In genomic region chr9:74974758-74975157, GRCm38 (mm10) we compare ENCODE assay signal across 8 mouse cellular contexts. TPM values are rescaled to one million over a fixed set of nuclear protein-coding genes. Genes with fewer than 3 reads are reported as not detected.
DNase-seq lines count a peak whose midpoint lies in the region; ATAC-seq and TF ChIP-seq lines count a peak whose summit lies in the region.

No protein-coding gene starts in this region.

- H3K9me3 ChIP-seq in midbrain, embryonic 13.5 days = no peaks in the 10 kb centered on the region

- no peaks in the 10 kb centered on the region for H3K27me3 ChIP-seq in heart, adult 2 months (ENCODE audit: control insufficient read depth, insufficient read depth, low read length)
- no peaks in the 10 kb centered on the region for H3K27me3 ChIP-seq in midbrain, embryonic 13.5 days

- intact Hi-C loops in left cerebral cortex, postnatal 4 days (cut with DNase I) = no loop called here
- intact Hi-C loops in heart, adult 2 months (cut with DNase I) = loop anchor here (1.0 kb wide), 1 partner anchor 21 kb away; no protein-coding TSS in a partner anchor

- peaks cover 13% of the 10 kb centered on the region for H3K36me3 ChIP-seq in heart, adult 2 months (ENCODE audit: control insufficient read depth, insufficient read depth, low read length)
- H3K36me3 ChIP-seq in midbrain, embryonic 13.5 days = no peaks in the 10 kb centered on the region

- peaks cover 18% of the 10 kb centered on the region for H3K4me1 ChIP-seq in heart, adult 2 months (ENCODE audit: control insufficient read depth, insufficient read depth, low read length)
- peaks cover 52% of the 10 kb centered on the region for H3K4me1 ChIP-seq in midbrain, embryonic 13.5 days (replicated peaks)

- H3K4me2 ChIP-seq in midbrain, embryonic 13.5 days (replicated peaks) = peak overlapping the region; percentile 59

- no peaks in the 10 kb centered on the region for H3K79me2 ChIP-seq in heart, adult 2 months (replicated peaks; ENCODE audit: control insufficient read depth, insufficient read depth, low read length)

- H3K9ac ChIP-seq in heart, adult 2 months (ENCODE audit: low read depth, low read length) = peak overlapping the region; percentile 22; the same call in 1 of the 2 replicates
- H3K9ac ChIP-seq in midbrain, embryonic 13.5 days (replicated peaks) = peak overlapping the region; percentile 76

- TF ChIP-seq CTCF in heart, adult 2 months (IDR thresholded peaks at IDR 0.05) = no peak

- 7% methylated on average over 11 of the region's 11 CpGs for WGBS in heart, adult 2 months
- WGBS in midbrain, embryonic 13.5 days = 1% methylated on average over 11 of the region's 11 CpGs

- DNase-seq in left cerebral cortex, postnatal 4 days = peak; percentile 43
- DNase-seq in left cerebral cortex, adult 11 months (ENCODE audit: low spot score) = no peak
- peak; percentile 50 to 52 for DNase-seq in cerebellum, postnatal 25 days
- peak; percentile 57 to 59 for DNase-seq in heart, adult 2 months
- peak; percentile 32 for DNase-seq in kidney, postnatal 14 days
- DNase-seq in frontal cortex, adult 2 months (ENCODE audit: extremely low spot score in 1 of 2, low spot score in 1 of 2) = no peak
- DNase-seq in thymus, adult 18-20 months = no peak

- no peak for TF ChIP-seq EP300 in heart, adult 2 months (IDR thresholded peaks at IDR 0.05; ENCODE audit: insufficient read depth, low read depth, low read length)

- no peak overlapping the region for H3K4me3 ChIP-seq in heart, adult 2 months
- 0 out of 2 replicates have a peak overlapping the region, but pooled peaks have one; percentile 47 for H3K4me3 ChIP-seq in midbrain, embryonic 13.5 days (replicated peaks)

- peak overlapping the region; percentile 94 for H3K27ac ChIP-seq in heart, adult 2 months
- H3K27ac ChIP-seq in midbrain, embryonic 13.5 days = peak overlapping the region; percentile 98

- no peak for ATAC-seq in midbrain, embryonic 13.5 days

- 0 out of 2 replicates have a peak, but pooled peaks have one; percentile 22 for TF ChIP-seq POLR2A in heart, adult 2 months (IDR thresholded peaks at IDR 0.05; ENCODE audit: insufficient read depth, low read depth, low read length)

RNA-seq across cellular contexts. Expression of gene Fam214a, which starts 22.1 kb away (rescaled TPM):
- total RNA-seq in left cerebral cortex, postnatal 4 days (2021) = 10 to 100 TPM; 25.7 to 28.8 TPM
- total RNA-seq in heart, adult 2 months (2021) = 10 to 100 TPM; 20.6 to 30.2 TPM
- polyA plus RNA-seq in heart, adult 2 months (2012; rRNA removed) = 10.7 and 16.5 TPM in 2 replicates
- polyA plus RNA-seq in midbrain, embryonic 13.5 days (2015; fragmentation: Nextera tagmentation; extraction: Ambion mirVana) = 31.3 TPM in 2 replicates
- polyA plus RNA-seq in frontal cortex, adult 2 months (2012; rRNA removed) = 33.8 and 37.0 TPM in 2 replicates

Comparison
In these comparisons a context has a peak if more than half of its experiments do, and no peak if none do; other contexts are left out.
1. DNase-seq: peak in left cerebral cortex, postnatal 4 days (single experiment), cerebellum, postnatal 25 days (2 of 2), heart, adult 2 months (2 of 2) and kidney, postnatal 14 days (single experiment); none in left cerebral cortex, adult 11 months (single experiment), frontal cortex, adult 2 months (0 of 2) and thymus, adult 18-20 months (0 of 2).